Mouse (Mus musculus): ENCODE data around the gene Gm12830. TPM values are rescaled to one million over a fixed set of nuclear protein-coding genes. Genes with fewer than 3 reads are reported as not detected.

Gene Gm12830
- polyA plus RNA-seq (2014; fragmentation: Illumina TruSeq; extraction: RNeasy Lipid Tissue Mini Kit (QIAGEN cat#74804); ENCODE audit: low read depth, low replicate concordance), result not detected

DNA sequence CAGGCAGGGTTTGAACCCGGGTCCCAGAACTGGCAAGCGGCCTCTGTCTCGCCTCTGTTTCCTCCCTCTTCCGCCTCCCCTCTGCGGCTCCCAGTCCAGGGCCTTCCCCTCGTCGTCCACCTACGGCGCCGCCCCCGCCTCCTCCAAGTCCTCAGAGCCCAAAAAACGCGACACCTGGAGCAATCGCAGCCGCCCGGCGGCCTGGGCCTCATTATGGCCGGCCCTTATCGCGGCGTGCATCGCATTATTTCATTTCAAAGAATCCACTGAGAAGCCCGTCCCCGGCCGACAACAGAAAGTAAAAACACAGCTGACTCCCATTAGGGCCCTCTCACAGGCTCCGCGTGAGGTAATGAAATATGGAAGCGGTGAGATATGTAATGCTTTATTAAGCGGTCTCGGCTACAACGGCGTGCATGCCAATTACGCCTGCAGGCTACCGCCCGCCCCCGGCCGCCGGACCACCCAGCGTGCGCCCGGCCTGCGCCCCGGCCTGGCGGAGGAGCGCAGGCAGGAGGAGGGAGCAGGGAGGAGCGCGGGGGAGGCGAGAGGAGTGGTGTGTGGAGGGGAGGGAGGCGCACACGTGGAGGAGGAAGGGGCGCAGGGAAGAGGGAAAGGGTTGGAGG is at the start of gene Gm12830:
Gm12830 (plus strand) TSS at position 156 of the 626 bp plus-strand sequence.

Other genes starting within 250 kb of the Gm12830 start
- 0.77 TPM for gene Foxd2, start 87.2 kb downstream of the Gm12830 start, polyA plus RNA-seq (2014; fragmentation: Illumina TruSeq; extraction: RNeasy Lipid Tissue Mini Kit (QIAGEN cat#74804); ENCODE audit: low read depth, low replicate concordance)
- gene Foxe3, start 104.3 kb downstream of the Gm12830 start, polyA plus RNA-seq (2014; fragmentation: Illumina TruSeq; extraction: RNeasy Lipid Tissue Mini Kit (QIAGEN cat#74804); ENCODE audit: low read depth, low replicate concordance), result not detected
- gene Cmpk1, start 165.5 kb downstream of the Gm12830 start, polyA plus RNA-seq (2014; fragmentation: Illumina TruSeq; extraction: RNeasy Lipid Tissue Mini Kit (QIAGEN cat#74804); ENCODE audit: low read depth, low replicate concordance), result 613 TPM
- gene Stil, start 178.4 kb downstream of the Gm12830 start, polyA plus RNA-seq (2014; fragmentation: Illumina TruSeq; extraction: RNeasy Lipid Tissue Mini Kit (QIAGEN cat#74804); ENCODE audit: low read depth, low replicate concordance), result 0.53 TPM
- 1.4 TPM for gene Tal1, start 234.7 kb downstream of the Gm12830 start, polyA plus RNA-seq (2014; fragmentation: Illumina TruSeq; extraction: RNeasy Lipid Tissue Mini Kit (QIAGEN cat#74804); ENCODE audit: low read depth, low replicate concordance)